Mouse (Mus musculus): ENCODE measurements at regions not wholly inside any gene's neighbourhood (a gene's known extent, or its start where the extent isn't known, plus 50 kb on each side); places are given as distances from the start of the nearest gene placed in this dataset.

DNA sequence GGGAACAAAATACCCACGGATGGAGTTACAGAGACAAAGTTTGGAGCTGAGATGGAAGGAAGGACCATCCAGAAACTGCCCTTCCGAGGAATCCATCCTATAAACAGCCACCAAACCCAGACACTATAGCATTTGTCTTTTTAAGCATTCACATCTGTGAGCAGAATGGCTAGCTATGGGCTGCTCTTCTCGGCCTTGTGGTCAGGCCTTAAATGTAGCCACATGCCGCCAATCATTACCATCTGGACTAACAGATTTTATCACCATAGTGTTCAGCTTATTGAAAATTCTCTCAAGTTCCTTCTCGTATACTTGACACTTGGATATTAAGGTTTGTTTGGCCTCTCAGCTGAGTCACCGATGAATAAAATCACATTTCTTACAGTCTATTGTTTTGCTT lies 146.0 kb upstream of the Avpr1a start:
- no peaks in the 10 kb centered on the region for H3K27me3 ChIP-seq (replicated peaks)
- H3K4me3 ChIP-seq (replicated peaks in 1 of 3; ENCODE audit: low read depth in 2 of 3, low read length in 2 of 3, poor library complexity in 1 of 3), result no peak overlapping the region
- dilution Hi-C loops (cut with MboI; ENCODE audit: extremely low pct_ligation_motif_present, extremely low pct_unique_long_range_greater_than_20kb, low sequenced_read_pairs), result no loop called here
- H3K36me3 ChIP-seq (replicated peaks in 1 of 2; ENCODE audit: control insufficient read depth in 1 of 2, insufficient read depth in 1 of 2, low read length in 1 of 2), result no peaks in the 10 kb centered on the region
- H3K9me3 ChIP-seq (replicated peaks; ENCODE audit: low read length), result no peaks in the 10 kb centered on the region
- no peak for DNase-seq (ENCODE audit: extremely low read depth)
- H3K9ac ChIP-seq (ENCODE audit: insufficient read depth, low read depth), result no peak overlapping the region
- H3K4me1 ChIP-seq (ENCODE audit: control insufficient read depth in 1 of 2, insufficient read depth in 2 of 2), result no peaks in the 10 kb centered on the region
- H3K27ac ChIP-seq (ENCODE audit: insufficient read depth, low read depth), result no peak overlapping the region
- no peaks in the 10 kb centered on the region for H3K79me2 ChIP-seq (replicated peaks; ENCODE audit: control insufficient read depth, extremely low read depth, insufficient read depth, poor library complexity, severe bottlenecking)
- H3K4me2 ChIP-seq (ENCODE audit: insufficient read depth, low read depth, poor library complexity, severe bottlenecking), result no peak overlapping the region
- no peak for TF ChIP-seq NELFE (IDR thresholded peaks at IDR 0.05; ENCODE audit: low read depth, low read length)
- no peak for TF ChIP-seq MAX (IDR thresholded peaks at IDR 0.05; ENCODE audit: low read length)
- TF ChIP-seq CHD1 (IDR thresholded peaks at IDR 0.05; ENCODE audit: low read depth, low read length), result no peak
- TF ChIP-seq BHLHE40 (IDR thresholded peaks at IDR 0.05; ENCODE audit: low read depth, low read length), result no peak
- no peak for TF ChIP-seq ELF1 (IDR thresholded peaks at IDR 0.05; ENCODE audit: low read depth, low read length)
- no peak for TF ChIP-seq ZNF384 (IDR thresholded peaks at IDR 0.05; ENCODE audit: low read depth, low read length)
- no peak for TF ChIP-seq CTCF (conservative IDR thresholded peaks at IDR 0.05 in 1 of 2, IDR thresholded peaks at IDR 0.05 in 1 of 2; ENCODE audit: low read depth in 2 of 2, low read length in 2 of 2)
- no peak for TF ChIP-seq JUND (conservative IDR thresholded peaks at IDR 0.05; ENCODE audit: low read depth, low read length)
- TF ChIP-seq EP300 (IDR thresholded peaks at IDR 0.05; ENCODE audit: low read length), result no peak
- no peak for TF ChIP-seq E2F4 (IDR thresholded peaks at IDR 0.05; ENCODE audit: insufficient replicate concordance, low read depth, low read length)
- no peak for TF ChIP-seq TCF12 (IDR thresholded peaks at IDR 0.05; ENCODE audit: low read depth, low read length)
- TF ChIP-seq UBTF (IDR thresholded peaks at IDR 0.05; ENCODE audit: low read depth, low read length), result no peak
- TF ChIP-seq MAZ (IDR thresholded peaks at IDR 0.05; ENCODE audit: low read depth, low read length), result no peak
- no peak for TF ChIP-seq RAD21 (IDR thresholded peaks at IDR 0.05; ENCODE audit: low read depth, low read length)
- TF ChIP-seq IRF4 (IDR thresholded peaks at IDR 0.05; ENCODE audit: low read depth, low read length), result no peak
- no peak for TF ChIP-seq ETS1 (conservative IDR thresholded peaks at IDR 0.05; ENCODE audit: low read depth, low read length)
- TF ChIP-seq HCFC1 (IDR thresholded peaks at IDR 0.05; ENCODE audit: low read depth, low read length), result no peak
- in situ Hi-C loops (cut with MboI; ENCODE audit: low pct_ligation_motif_present, low pct_unique_long_range_greater_than_20kb, low sequenced_read_pairs), result no loop called here

GRCm38 (mm10) chr10:122295921-122296425 lies 152.3 kb upstream of the Avpr1a start:
- no peaks in the 10 kb centered on the region for H3K4me1 ChIP-seq (ENCODE audit: control insufficient read depth in 1 of 2, insufficient read depth in 2 of 2)
- H3K4me3 ChIP-seq (replicated peaks in 1 of 3; ENCODE audit: low read depth in 2 of 3, low read length in 2 of 3, poor library complexity in 1 of 3), result no peak overlapping the region
- no peaks in the 10 kb centered on the region for H3K79me2 ChIP-seq (replicated peaks; ENCODE audit: control insufficient read depth, extremely low read depth, insufficient read depth, poor library complexity, severe bottlenecking)
- no peak for DNase-seq (ENCODE audit: extremely low read depth)
- TF ChIP-seq E2F4 (IDR thresholded peaks at IDR 0.05; ENCODE audit: insufficient replicate concordance, low read depth, low read length) (no peak), TBP (conservative IDR thresholded peaks at IDR 0.05; ENCODE audit: low read depth, low read length) (no peak), PAX5 (IDR thresholded peaks at IDR 0.05; ENCODE audit: low read length) (no peak), GABPA (IDR thresholded peaks at IDR 0.05; ENCODE audit: insufficient replicate concordance, low read depth, low read length) (no peak)
- in situ Hi-C loops (cut with MboI; ENCODE audit: low pct_ligation_motif_present, low pct_unique_long_range_greater_than_20kb, low sequenced_read_pairs) (no loop called here), dilution Hi-C loops (cut with MboI; ENCODE audit: extremely low pct_ligation_motif_present, extremely low pct_unique_long_range_greater_than_20kb, low sequenced_read_pairs) (no loop called here)
- H3K9ac ChIP-seq (ENCODE audit: insufficient read depth, low read depth), result no peak overlapping the region
- H3K36me3 ChIP-seq (replicated peaks in 1 of 2; ENCODE audit: control insufficient read depth in 1 of 2, insufficient read depth in 1 of 2, low read length in 1 of 2), result no peaks in the 10 kb centered on the region
- no peaks in the 10 kb centered on the region for H3K9me3 ChIP-seq (replicated peaks; ENCODE audit: low read length)
- H3K27me3 ChIP-seq (replicated peaks), result no peaks in the 10 kb centered on the region
- no peak overlapping the region for H3K27ac ChIP-seq (ENCODE audit: insufficient read depth, low read depth)
- no peak overlapping the region for H3K4me2 ChIP-seq (ENCODE audit: insufficient read depth, low read depth, poor library complexity, severe bottlenecking)
